ENCODE assay signal across 8 mouse cellular contexts in genomic region chr13:63430206-63430605, GRCm38 (mm10).
DNase-seq lines count a peak whose midpoint lies in the region; ATAC-seq lines count a peak whose summit lies in the region.

No protein-coding gene starts in this region.

- H3K9me3 ChIP-seq in kidney, embryonic 16.5 days (ENCODE audit: low read length) = no peaks in the 10 kb centered on the region
- H3K9me3 ChIP-seq in embryonic facial prominence, embryonic 10.5 days = no peaks in the 10 kb centered on the region
- H3K9me3 ChIP-seq in intestine, embryonic 15.5 days = no peaks in the 10 kb centered on the region
- H3K9me3 ChIP-seq in neural tube, embryonic 13.5 days = no peaks in the 10 kb centered on the region

- peaks cover 5% of the 10 kb centered on the region for H3K4me1 ChIP-seq in kidney, embryonic 16.5 days (ENCODE audit: insufficient read depth, low read length)
- H3K4me1 ChIP-seq in embryonic facial prominence, embryonic 10.5 days = peaks cover 10% of the 10 kb centered on the region
- H3K4me1 ChIP-seq in intestine, embryonic 15.5 days (replicated peaks) = no peaks in the 10 kb centered on the region
- H3K4me1 ChIP-seq in neural tube, embryonic 13.5 days (replicated peaks) = peaks cover 11% of the 10 kb centered on the region; the same call in 1 of the 2 replicates

- H3K4me2 ChIP-seq in kidney, embryonic 16.5 days (replicated peaks; ENCODE audit: low read depth, low read length) = peak overlapping the region; percentile 63
- peak overlapping the region; percentile 64 for H3K4me2 ChIP-seq in intestine, embryonic 15.5 days (replicated peaks)
- peak overlapping the region; percentile 63 for H3K4me2 ChIP-seq in neural tube, embryonic 13.5 days

- H3K27me3 ChIP-seq in kidney, embryonic 16.5 days (ENCODE audit: insufficient read depth, low read length) = no peaks in the 10 kb centered on the region
- H3K27me3 ChIP-seq in embryonic facial prominence, embryonic 10.5 days (replicated peaks; ENCODE audit: low read depth, poor library complexity, severe bottlenecking) = no peaks in the 10 kb centered on the region
- no peaks in the 10 kb centered on the region for H3K27me3 ChIP-seq in intestine, embryonic 15.5 days (replicated peaks)
- no peaks in the 10 kb centered on the region for H3K27me3 ChIP-seq in neural tube, embryonic 13.5 days

- DNase-seq in kidney, postnatal 14 days = no peak
- no peak for DNase-seq in embryonic facial prominence, embryonic 10.5 days (ENCODE audit: low spot score)
- DNase-seq in ovary, adult 18-20 months (ENCODE audit: low spot score) = no peak
- no peak for DNase-seq in lung, postnatal 4 days
- DNase-seq in cerebellum, postnatal 4 days (ENCODE audit: low spot score in 2 of 2) = no peak

- ATAC-seq in kidney, embryonic 16.5 days (ENCODE audit: low FRiP score, low TSS enrichment) = no peak; the same call in 1 of the 2 replicates
- no peak for ATAC-seq in intestine, embryonic 15.5 days
- no peak for ATAC-seq in neural tube, embryonic 13.5 days (ENCODE audit: low read depth)

- 77% methylated on average over 9 of the region's 9 CpGs for WGBS in kidney, embryonic 16.5 days
- 76% methylated on average over 9 of the region's 9 CpGs for WGBS in embryonic facial prominence, embryonic 10.5 days
- 78% methylated on average over 9 of the region's 9 CpGs for WGBS in intestine, embryonic 15.5 days
- WGBS in neural tube, embryonic 13.5 days = 68% methylated on average over 9 of the region's 9 CpGs

- H3K36me3 ChIP-seq in kidney, embryonic 16.5 days (ENCODE audit: insufficient read depth, low read length) = no peaks in the 10 kb centered on the region
- H3K36me3 ChIP-seq in embryonic facial prominence, embryonic 10.5 days (replicated peaks) = no peaks in the 10 kb centered on the region
- H3K36me3 ChIP-seq in intestine, embryonic 15.5 days = no peaks in the 10 kb centered on the region
- H3K36me3 ChIP-seq in neural tube, embryonic 13.5 days = no peaks in the 10 kb centered on the region

- peak overlapping the region; percentile 71; the same call in 1 of the 2 replicates for H3K4me3 ChIP-seq in kidney, embryonic 16.5 days (ENCODE audit: low read length)
- H3K4me3 ChIP-seq in embryonic facial prominence, embryonic 10.5 days = peak overlapping the region; percentile 68
- H3K4me3 ChIP-seq in intestine, embryonic 15.5 days (replicated peaks) = peak overlapping the region; percentile 59; the same call in 1 of the 2 replicates
- peak overlapping the region; percentile 67 for H3K4me3 ChIP-seq in neural tube, embryonic 13.5 days

- peak overlapping the region; percentile 99; the same call in 1 of the 2 replicates for H3K27ac ChIP-seq in kidney, embryonic 16.5 days (ENCODE audit: low read length)
- H3K27ac ChIP-seq in embryonic facial prominence, embryonic 10.5 days (replicated peaks) = peak overlapping the region; percentile 96; the same call in 1 of the 2 replicates
- H3K27ac ChIP-seq in intestine, embryonic 15.5 days = peak overlapping the region; percentile 99
- peak overlapping the region; percentile 96 for H3K27ac ChIP-seq in neural tube, embryonic 13.5 days (replicated peaks)

- peak overlapping the region; percentile 85 for H3K9ac ChIP-seq in kidney, embryonic 16.5 days (replicated peaks; ENCODE audit: low read length)
- H3K9ac ChIP-seq in intestine, embryonic 15.5 days = no peak overlapping the region
- H3K9ac ChIP-seq in neural tube, embryonic 13.5 days = peak overlapping the region; percentile 74
